Mouse (Mus musculus) midbrain, embryonic 13.5 days (tissue): Measurements from ENCODE around the gene Vav2. TPM values are rescaled to one million over a fixed set of nuclear protein-coding genes. Genes with fewer than 3 reads are reported as not detected.
A peak's percentile ranks its signal among the peaks of the same experiment; 100 is the strongest.

ENCODE experiments used
- ATAC-seq: fragments of 200-750 bp; cut with Nextera tagmentation; 2 replicates; pipeline ENCODE4 v1.8.0; 2017; ENCODE audit warnings: mild to moderate bottlenecking, moderate TSS enrichment, moderate library complexity
- H3K27ac ChIP-seq: fragments of 300-500 bp; sonication (generic); 2 replicates; pipeline ENCODE4 v1.5.1; 2015; ENCODE audit warnings: inconsistent platforms, mild to moderate bottlenecking, moderate library complexity
- H3K27me3 ChIP-seq: fragments of 300-500 bp; sonication (generic); 2 replicates; pipeline ENCODE4 v1.6.1; 2015; ENCODE audit warnings: mild to moderate bottlenecking, inconsistent platforms
- H3K36me3 ChIP-seq: fragments of 300-500 bp; sonication (generic); 2 replicates; pipeline ENCODE4 v1.6.1; 2015; ENCODE audit warnings: mild to moderate bottlenecking, inconsistent platforms
- H3K4me1 ChIP-seq: fragments of 300-500 bp; sonication (generic); replicated peaks from 2 replicates; pipeline ENCODE4 v1.6.1; 2015; ENCODE audit warnings: inconsistent platforms
- H3K4me2 ChIP-seq: fragments of 300-500 bp; sonication (generic); replicated peaks from 2 replicates; pipeline ENCODE4 v1.6.1; 2015; ENCODE audit warnings: moderate library complexity, mild to moderate bottlenecking, inconsistent platforms
- H3K4me3 ChIP-seq: fragments of 300-500 bp; sonication (generic); replicated peaks from 2 replicates; pipeline ENCODE4 v1.5.1; 2015; ENCODE audit warnings: mild to moderate bottlenecking, inconsistent platforms
- H3K9ac ChIP-seq: fragments of 300-500 bp; sonication (generic); replicated peaks from 2 replicates; pipeline ENCODE4 v1.6.1; 2015; ENCODE audit warnings: mild to moderate bottlenecking, inconsistent platforms
- H3K9me3 ChIP-seq: fragments of 300-500 bp; sonication (generic); 2 replicates; pipeline ENCODE4 v1.6.1; 2016; ENCODE audit warnings: mild to moderate bottlenecking, inconsistent platforms
- WGBS: fragments of 180-500 bp; shearing (Covaris S2); methylation state at CpG from one replicate; pipeline ENCODE4 v1.1.7; 2015; 5-methylcytosine and 5-hydroxymethylcytosine counted together
- polyA plus RNA-seq: library from polyadenylated mRNA; unstranded; fragments of >200 nt; fragmentation: Nextera tagmentation; extraction: Ambion mirVana; gene quantifications from 2 replicates; pipeline ENCODE4 v1.2.1, GENCODE M21; 2015

The Vav2 gene
- polyA plus RNA-seq, 1 experiment from 2014 or later: 15.4 TPM

- no peak overlapping the region for H3K4me3 ChIP-seq
- no peaks in the 10 kb centered on the region for H3K36me3 ChIP-seq
- no peak overlapping the region for H3K27ac ChIP-seq
- ATAC-seq: no peak
- no peaks in the 10 kb centered on the region for H3K9me3 ChIP-seq
- H3K4me1 ChIP-seq: peaks cover 85% of the 10 kb centered on the region
- no peak overlapping the region for H3K9ac ChIP-seq
- 51% methylated on average over 3 of the region's 3 CpGs for WGBS
- H3K4me2 ChIP-seq: no peak overlapping the region
- no peaks in the 10 kb centered on the region for H3K27me3 ChIP-seq
These were observed 10.4 kb downstream of the Vav2 start for GRCm38 (mm10) chr2:27416425-27416824.

- ATAC-seq: no peak
- no peaks in the 10 kb centered on the region for H3K9me3 ChIP-seq
- H3K9ac ChIP-seq: no peak overlapping the region
- H3K4me3 ChIP-seq: no peak overlapping the region
- H3K36me3 ChIP-seq: no peaks in the 10 kb centered on the region
- H3K27me3 ChIP-seq: no peaks in the 10 kb centered on the region
- WGBS: 65% methylated on average over 11 of the region's 11 CpGs
- peak overlapping the region; percentile 38 for H3K4me2 ChIP-seq
- peak overlapping the region; percentile 89 for H3K27ac ChIP-seq
- peaks cover 85% of the 10 kb centered on the region for H3K4me1 ChIP-seq
These were observed 11.6 kb downstream of the Vav2 start for GRCm38 (mm10) chr2:27415060-27415783.

- no peaks in the 10 kb centered on the region for H3K27me3 ChIP-seq
- WGBS: 13% methylated on average over 16 of the region's 16 CpGs
- H3K27ac ChIP-seq: peak overlapping the region; percentile 89
- no peaks in the 10 kb centered on the region for H3K36me3 ChIP-seq
- peaks cover 86% of the 10 kb centered on the region for H3K4me1 ChIP-seq
- no peaks in the 10 kb centered on the region for H3K9me3 ChIP-seq
- peak overlapping the region; percentile 49; the same call in 1 of the 2 replicates for H3K9ac ChIP-seq
- peak; percentile 91 for ATAC-seq
- no peak overlapping the region for H3K4me3 ChIP-seq
- peak overlapping the region; percentile 38 for H3K4me2 ChIP-seq
These were observed 12.7 kb downstream of the Vav2 start for GRCm38 (mm10) chr2:27413936-27414657.

GRCm38 (mm10) chr2:27413582-27413935, 13.3 kb downstream of the Vav2 start:
- Histone ChIP-seq H3K27me3 (no peaks in the 10 kb centered on the region), H3K36me3 (no peaks in the 10 kb centered on the region), H3K9me3 (no peaks in the 10 kb centered on the region), H3K4me3 (no peak overlapping the region), H3K4me1 (peaks cover 86% of the 10 kb centered on the region), H3K9ac (no peak overlapping the region; the same call in 1 of the 2 replicates), H3K4me2 (peak overlapping the region; percentile 38), H3K27ac (peak overlapping the region; percentile 89)
- WGBS: 0% methylated on average over 2 of the region's 2 CpGs
- ATAC-seq: no peak; the same call in 1 of the 2 replicates

GRCm38 (mm10) chr2:27412245-27412800, 14.5 kb downstream of the Vav2 start:
- H3K4me3 ChIP-seq: no peak overlapping the region
- H3K9me3 ChIP-seq: no peaks in the 10 kb centered on the region
- ATAC-seq: no peak
- no peak overlapping the region; the same call in 1 of the 2 replicates for H3K9ac ChIP-seq
- peak overlapping the region; percentile 21 for H3K4me2 ChIP-seq
- H3K27ac ChIP-seq: peak overlapping the region; percentile 83
- H3K27me3 ChIP-seq: no peaks in the 10 kb centered on the region
- peaks cover 86% of the 10 kb centered on the region for H3K4me1 ChIP-seq
- 7% methylated on average over 7 of the region's 7 CpGs for WGBS
- H3K36me3 ChIP-seq: no peaks in the 10 kb centered on the region

GRCm38 (mm10) chr2:27411688-27412174, 15.1 kb downstream of the Vav2 start:
- 0 out of 2 replicates have a peak overlapping the region, but pooled peaks have one; percentile 21 for H3K4me2 ChIP-seq
- peak; percentile 9; the same call in 1 of the 2 replicates for ATAC-seq
- no peak overlapping the region for H3K4me3 ChIP-seq
- H3K4me1 ChIP-seq: peaks cover 87% of the 10 kb centered on the region
- peak overlapping the region; percentile 83 for H3K27ac ChIP-seq
- no peaks in the 10 kb centered on the region for H3K27me3 ChIP-seq
- H3K9me3 ChIP-seq: no peaks in the 10 kb centered on the region
- H3K9ac ChIP-seq: no peak overlapping the region; the same call in 1 of the 2 replicates
- no peaks in the 10 kb centered on the region for H3K36me3 ChIP-seq
- 16% methylated on average over 8 of the region's 8 CpGs for WGBS

GRCm38 (mm10) chr2:27410518-27411140, 16.2 kb downstream of the Vav2 start:
- Histone ChIP-seq H3K9me3 (no peaks in the 10 kb centered on the region), H3K9ac (no peak overlapping the region), H3K27ac (peak overlapping the region; percentile 83), H3K4me3 (no peak overlapping the region), H3K36me3 (no peaks in the 10 kb centered on the region), H3K27me3 (no peaks in the 10 kb centered on the region), H3K4me2 (no peak overlapping the region), H3K4me1 (peaks cover 82% of the 10 kb centered on the region)
- no peak for ATAC-seq
- WGBS: 90% methylated on average over 6 of the region's 6 CpGs

- 79% methylated on average over 3 of the region's 3 CpGs for WGBS
- no peak overlapping the region for H3K4me3 ChIP-seq
- no peaks in the 10 kb centered on the region for H3K27me3 ChIP-seq
- no peaks in the 10 kb centered on the region for H3K36me3 ChIP-seq
- H3K4me2 ChIP-seq: no peak overlapping the region
- H3K27ac ChIP-seq: no peak overlapping the region
- peaks cover 67% of the 10 kb centered on the region for H3K4me1 ChIP-seq
- no peak for ATAC-seq
- H3K9ac ChIP-seq: 0 out of 2 replicates have a peak overlapping the region, but pooled peaks have one; percentile 10
- H3K9me3 ChIP-seq: no peaks in the 10 kb centered on the region
These were observed 18.6 kb downstream of the Vav2 start for GRCm38 (mm10) chr2:27408194-27408593.

- Histone ChIP-seq H3K36me3 (no peaks in the 10 kb centered on the region), H3K4me1 (peaks cover 55% of the 10 kb centered on the region), H3K4me3 (no peak overlapping the region), H3K27ac (no peak overlapping the region), H3K27me3 (no peaks in the 10 kb centered on the region), H3K4me2 (no peak overlapping the region), H3K9ac (no peak overlapping the region), H3K9me3 (no peaks in the 10 kb centered on the region)
- WGBS: 85% methylated on average over 5 of the region's 5 CpGs
- ATAC-seq: no peak
These were observed 19.9 kb downstream of the Vav2 start for GRCm38 (mm10) chr2:27406928-27407327.

GRCm38 (mm10) chr2:27405094-27405884, 21.5 kb downstream of the Vav2 start:
- Histone ChIP-seq H3K4me2 (no peak overlapping the region), H3K9me3 (no peaks in the 10 kb centered on the region), H3K4me1 (peaks cover 44% of the 10 kb centered on the region), H3K4me3 (no peak overlapping the region), H3K27me3 (no peaks in the 10 kb centered on the region), H3K27ac (no peak overlapping the region), H3K36me3 (no peaks in the 10 kb centered on the region), H3K9ac (no peak overlapping the region)
- WGBS: 65% methylated on average over 5 of the region's 5 CpGs
- no peak for ATAC-seq

- Histone ChIP-seq H3K27me3 (no peaks in the 10 kb centered on the region), H3K9ac (no peak overlapping the region), H3K4me2 (no peak overlapping the region), H3K36me3 (peaks cover 4% of the 10 kb centered on the region; the same call in 1 of the 2 replicates), H3K4me1 (peaks cover 39% of the 10 kb centered on the region), H3K9me3 (no peaks in the 10 kb centered on the region), H3K27ac (no peak overlapping the region), H3K4me3 (no peak overlapping the region)
- WGBS: 57% methylated on average over 6 of the region's 6 CpGs
- no peak for ATAC-seq
These were observed 22.3 kb downstream of the Vav2 start for GRCm38 (mm10) chr2:27404375-27405093.
